Mouse (Mus musculus) MEL (cell line): Measurements from ENCODE around the gene Mrpl42.

Source experiments
- CHD2 ChIP-seq: IDR thresholded peaks from 2 replicates; pipeline ENCODE4 v1.6.1; 2011; ENCODE audit warnings: low read length, improper control_type of control experiment
- NELFE ChIP-seq: IDR thresholded peaks from 2 replicates; pipeline ENCODE4 v1.6.1; 2011; ENCODE audit warnings: low read depth, low read length, improper control_type of control experiment
- POLR2A ChIP-seq, 2 experiments: IDR thresholded peaks; 2 replicates each; pipeline ENCODE4 v1.6.1; 2011 to 2012; ENCODE audit warnings: low read length in 2 of 2, mild to moderate bottlenecking in 2 of 2, control low read depth in 1 of 2, improper control_type of control experiment in 1 of 2, low read depth in 1 of 2, moderate library complexity in 1 of 2; ENCODE audit not compliant: control insufficient read depth in 1 of 2, insufficient read depth in 1 of 2, poor library complexity in 1 of 2
- SIN3A ChIP-seq: IDR thresholded peaks from 2 replicates; pipeline ENCODE4 v1.6.1; 2012; ENCODE audit warnings: low read length, improper control_type of control experiment, inconsistent platforms

DNA sequence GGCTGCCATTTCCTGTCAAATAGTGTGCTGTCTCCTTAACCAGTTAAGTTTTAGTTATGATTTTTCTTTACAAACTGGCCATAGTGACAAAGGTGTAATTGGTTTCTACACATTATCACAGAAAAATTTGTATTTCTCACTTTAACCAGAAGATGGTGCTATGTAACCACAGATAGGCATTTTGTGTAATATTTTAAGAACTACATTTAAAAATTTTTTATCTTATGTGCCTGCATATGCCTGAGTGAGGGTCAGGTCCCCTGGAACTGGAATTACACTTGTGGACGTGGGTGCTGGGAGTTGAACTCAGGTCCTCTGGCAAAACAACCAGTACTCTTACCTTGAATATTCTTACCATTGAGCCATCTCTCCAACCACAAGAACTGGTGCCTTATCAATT, 48.8 kb upstream of the Mrpl42 start:
- TF ChIP-seq SIN3A (no peak), POLR2A (IDR thresholded peaks at IDR 0.05; ENCODE audit: control insufficient read depth in 1 of 2, insufficient read depth in 1 of 2, low read depth in 1 of 2, low read length in 2 of 2, poor library complexity in 1 of 2) (no peak), CHD2 (no peak), NELFE (no peak)
